Mouse (Mus musculus) ovary, postnatal 14 days (tissue): ENCODE results near the gene Rhox10.
"Not testable (repeated sequence)": the region's sequence is repeated elsewhere in the genome, so short reads cannot be mapped to it uniquely, and the experiment has no call there.

ENCODE experiments used
- DNase-seq: peaks from one replicate; pipeline ENCODE4 v3.0.0; 2022; ENCODE audit warnings: low spot score

The Rhox10 gene

GRCm38 (mm10) chrX:38066175-38066574, at the start of gene Rhox10:
Gene Rhox10 (plus strand): TSS chrX:38066475.
- no peak for DNase-seq

- DNase-seq: not testable (repeated sequence)
Measured at GRCm38 (mm10) chrX:38018597-38018996, 47.7 kb upstream of the Rhox10 start, which contains the start of gene Btg1-ps1. Gene Btg1-ps1 (minus strand): TSS chrX:38018815.

GRCm38 (mm10) chrX:38033841-38034240, 32.4 kb upstream of the Rhox10 start:
- no peak for DNase-seq

- DNase-seq: no peak
Measured at GRCm38 (mm10) chrX:38039666-38040065, 26.6 kb upstream of the Rhox10 start.

GRCm38 (mm10) chrX:38043014-38043413, 23.3 kb upstream of the Rhox10 start, which contains the start of gene Btg1-ps2:
Gene Btg1-ps2 (minus strand): TSS chrX:38043114.
- DNase-seq: not testable (repeated sequence)

- no peak for DNase-seq
Measured at GRCm38 (mm10) chrX:38061544-38061943, 4.7 kb upstream of the Rhox10 start.

- peak; percentile 37 for DNase-seq
Measured at GRCm38 (mm10) chrX:38084226-38084625, 18.0 kb downstream of the Rhox10 start.

- DNase-seq: no peak
Measured at GRCm38 (mm10) chrX:38085041-38085440, 18.8 kb downstream of the Rhox10 start, which contains the start of gene Rhox11. Gene Rhox11 (minus strand): TSS chrX:38085141.

GRCm38 (mm10) chrX:38110807-38111206, 44.5 kb downstream of the Rhox10 start, which contains the start of gene Rhox12:
Gene Rhox12 (minus strand): TSS chrX:38110907.
- no peak for DNase-seq

GRCm38 (mm10) chrX:38120982-38121381, 54.7 kb downstream of the Rhox10 start, which contains the start of gene Rhox13:
Gene Rhox13 (plus strand): TSS chrX:38121219.
- no peak for DNase-seq
